In the genomic region with DNA sequence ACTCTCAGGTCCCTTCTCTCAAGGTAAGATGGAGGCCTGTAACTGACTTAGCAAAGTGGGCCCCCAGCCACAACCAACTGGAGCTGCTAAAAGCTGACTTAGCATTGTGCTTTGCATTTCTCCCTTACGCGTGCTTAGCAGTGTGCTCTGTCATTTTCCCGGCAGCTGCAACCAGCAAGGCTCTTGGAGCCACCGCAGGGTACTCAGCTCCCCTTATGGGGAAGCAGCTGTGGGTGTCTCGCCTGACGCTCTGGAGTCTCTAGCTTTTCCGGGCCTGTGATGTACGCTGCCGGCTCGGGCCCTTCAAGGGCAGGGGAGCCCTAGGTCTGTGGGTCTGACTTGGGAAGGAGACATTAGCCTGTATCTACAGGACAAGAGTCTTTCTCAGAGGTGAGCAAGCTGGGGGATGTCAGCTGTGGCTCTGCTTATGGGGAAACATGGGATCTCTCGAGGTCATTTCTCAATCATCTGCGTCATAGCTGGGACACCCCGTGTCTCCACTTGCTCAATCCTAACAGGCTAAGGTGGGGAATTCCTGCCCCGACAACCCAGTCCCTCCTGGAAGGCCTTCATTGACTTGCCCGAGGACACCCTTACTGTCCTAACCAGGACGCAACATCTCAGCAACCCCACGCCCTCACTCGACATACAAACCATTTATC, we compare ENCODE assay signal across 1 mouse cellular context.
TF ChIP-seq lines count a peak whose summit lies in the region.

No protein-coding gene starts in this region.

TF ChIP-seq in CH12.LX, 34 proteins besides CTCF, POLR2A, EP300 and RAD21:
- no peak for TF ChIP-seq E2F4 (IDR thresholded peaks at IDR 0.05; ENCODE audit: insufficient replicate concordance, low read depth, low read length)
- TF ChIP-seq MAFK (IDR thresholded peaks at IDR 0.05; ENCODE audit: insufficient replicate concordance, low read length): 0 out of 2 replicates have a peak, but pooled peaks have one; percentile 23
